Mouse (Mus musculus): ENCODE results near the gene Ankrd31.
"Not testable (repeated sequence)": the region's sequence is repeated elsewhere in the genome, so short reads cannot be mapped to it uniquely, and the experiment has no call there.

The Ankrd31 gene

GRCm38 (mm10) chr13:96748109-96748845, at the start of gene Ankrd31:
Gene Ankrd31 (plus strand): TSS chr13:96748272.
- no peak for DNase-seq

- no peak for DNase-seq
Observed at GRCm38 (mm10) chr13:96702567-96703278, 45.3 kb upstream of the Ankrd31 start.

- peak; percentile 54 for DNase-seq
Observed at GRCm38 (mm10) chr13:96709269-96710233, 38.5 kb upstream of the Ankrd31 start.

GRCm38 (mm10) chr13:96716311-96716710, 31.8 kb upstream of the Ankrd31 start:
- no peak for DNase-seq

- no peak for DNase-seq
Observed at GRCm38 (mm10) chr13:96717821-96718220, 30.3 kb upstream of the Ankrd31 start.

- no peak for DNase-seq
Observed at GRCm38 (mm10) chr13:96720003-96720402, 28.1 kb upstream of the Ankrd31 start.

- DNase-seq = no peak
Observed at GRCm38 (mm10) chr13:96728289-96728688, 19.8 kb upstream of the Ankrd31 start.

GRCm38 (mm10) chr13:96729146-96729545, 18.9 kb upstream of the Ankrd31 start:
- no peak for DNase-seq

GRCm38 (mm10) chr13:96730116-96730515, 18.0 kb upstream of the Ankrd31 start:
- DNase-seq = no peak

- DNase-seq = no peak
Observed at GRCm38 (mm10) chr13:96735175-96735574, 12.9 kb upstream of the Ankrd31 start.

GRCm38 (mm10) chr13:96740159-96740558, 7.9 kb upstream of the Ankrd31 start:
- DNase-seq = no peak

GRCm38 (mm10) chr13:96742871-96743270, 5.2 kb upstream of the Ankrd31 start:
- DNase-seq = no peak

- peak; percentile 21 for DNase-seq
Observed at GRCm38 (mm10) chr13:96746055-96746454, 2.0 kb upstream of the Ankrd31 start.

GRCm38 (mm10) chr13:96749859-96750258, 1.8 kb downstream of the Ankrd31 start:
- DNase-seq = no peak

GRCm38 (mm10) chr13:96760848-96761247, 12.8 kb downstream of the Ankrd31 start:
- no peak for DNase-seq

GRCm38 (mm10) chr13:96786071-96786470, 38.0 kb downstream of the Ankrd31 start:
- not testable (repeated sequence) for DNase-seq

GRCm38 (mm10) chr13:96793451-96793850, 45.4 kb downstream of the Ankrd31 start:
- DNase-seq = no peak

- no peak for DNase-seq
Observed at GRCm38 (mm10) chr13:96795301-96795700, 47.2 kb downstream of the Ankrd31 start.

GRCm38 (mm10) chr13:96797500-96797899, 49.4 kb downstream of the Ankrd31 start:
- no peak for DNase-seq

GRCm38 (mm10) chr13:96849752-96850151, 101.7 kb downstream of the Ankrd31 start:
- DNase-seq = no peak

GRCm38 (mm10) chr13:96852133-96852532, 104.1 kb downstream of the Ankrd31 start:
- DNase-seq = no peak

GRCm38 (mm10) chr13:96853256-96853655, 105.2 kb downstream of the Ankrd31 start:
- DNase-seq = no peak

- peak; percentile 61 for DNase-seq
Observed at GRCm38 (mm10) chr13:96855191-96855590, 107.1 kb downstream of the Ankrd31 start.
